In the genomic region with DNA sequence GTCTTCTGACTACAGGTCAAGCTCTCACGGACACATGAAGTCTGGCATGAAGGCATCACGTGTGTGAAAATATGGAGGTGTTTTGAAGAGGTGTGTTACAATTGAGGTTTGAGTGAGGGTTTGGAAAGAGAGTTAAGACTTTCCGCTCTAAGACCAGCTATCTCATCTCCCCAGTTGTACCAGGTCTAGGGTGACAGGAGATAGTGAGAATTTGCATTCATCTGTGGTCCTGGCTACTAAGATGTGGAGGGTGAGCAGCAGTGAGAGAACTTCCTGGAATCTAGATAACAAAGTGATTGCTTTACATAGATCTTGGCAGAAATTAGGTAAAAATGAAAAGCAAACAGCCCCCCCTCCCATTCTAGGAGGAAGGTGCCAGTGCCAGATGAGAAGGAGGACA, we compare ENCODE assay signal across 41 mouse cellular contexts. TPM values are rescaled to one million over a fixed set of nuclear protein-coding genes. Genes with fewer than 3 reads are reported as not detected.
DNase-seq lines count a peak whose midpoint lies in the region; ATAC-seq lines count a peak whose summit lies in the region.
"Had no signal": no experiment of that assay in that cellular context is flagged by ENCODE, and none has a peak within 500 bp of the region (broad histone marks: within the 10 kb centered on the region; RNA-seq: fewer than 3 reads in every experiment).

No protein-coding gene starts in this region.

- peak; percentile 91 for ATAC-seq in liver, embryonic 13.5 days (ENCODE audit: low read depth)
- peak; percentile 69 for ATAC-seq in megakaryocyte progenitor cell, adult 5-6 weeks (replicated peaks; ENCODE audit: poor library complexity)
- ATAC-seq in forebrain, embryonic 11.5 days (replicated peaks; ENCODE audit: low FRiP score) = no peak
- ATAC-seq: CD4-positive, CD25-positive, alpha-beta regulatory T cell, adult 4 months; forebrain, postnatal 0 days; intestine, postnatal 0 days; midbrain, embryonic 15.5 days had no signal

- no peak overlapping the region for H3K27ac ChIP-seq in liver, embryonic 13.5 days
- no peak overlapping the region for H3K27ac ChIP-seq in forebrain, embryonic 11.5 days (ENCODE audit: low read depth, low read length)
- H3K27ac ChIP-seq: forebrain, embryonic 12.5 days; heart, adult 2 months; hindbrain, embryonic 13.5 days; midbrain, embryonic 15.5 days; neural tube, embryonic 15.5 days; stomach, embryonic 15.5 days had no signal

- H3K9me3 ChIP-seq in liver, embryonic 13.5 days (replicated peaks) = no peaks in the 10 kb centered on the region
- no peaks in the 10 kb centered on the region for H3K9me3 ChIP-seq in forebrain, embryonic 11.5 days (ENCODE audit: control insufficient read depth, low read length)
- H3K9me3 ChIP-seq: forebrain, embryonic 12.5 days; heart, embryonic 12.5 days; hindbrain, embryonic 13.5 days; megakaryocyte, embryonic 14.5 days; midbrain, embryonic 15.5 days; neural tube, embryonic 15.5 days; stomach, embryonic 15.5 days had no signal

- H3K4me3 ChIP-seq in liver, embryonic 13.5 days (replicated peaks) = no peak overlapping the region
- H3K4me3 ChIP-seq in forebrain, embryonic 11.5 days (ENCODE audit: low read depth, low read length) = no peak overlapping the region
- H3K4me3 ChIP-seq: erythroblast, embryonic 14.5 days; forebrain, embryonic 12.5 days; heart, adult 2 months; heart, embryonic 12.5 days; hindbrain, embryonic 13.5 days; megakaryocyte, embryonic 14.5 days; midbrain, embryonic 15.5 days; neural tube, embryonic 15.5 days; stomach, embryonic 15.5 days had no signal

- H3K9ac ChIP-seq in liver, embryonic 13.5 days = no peak overlapping the region
- no peak overlapping the region for H3K9ac ChIP-seq in forebrain, embryonic 11.5 days (ENCODE audit: low read length)
- H3K9ac ChIP-seq: forebrain, embryonic 12.5 days; forebrain, postnatal 0 days; heart, embryonic 12.5 days; hindbrain, embryonic 13.5 days; midbrain, embryonic 15.5 days; neural tube, embryonic 15.5 days; stomach, embryonic 15.5 days had no signal

- no peaks in the 10 kb centered on the region for H3K36me3 ChIP-seq in liver, embryonic 13.5 days
- no peaks in the 10 kb centered on the region for H3K36me3 ChIP-seq in forebrain, embryonic 11.5 days (ENCODE audit: control insufficient read depth, insufficient read depth, low read length)
- H3K36me3 ChIP-seq: forebrain, embryonic 12.5 days; heart, embryonic 12.5 days; hindbrain, embryonic 13.5 days; midbrain, embryonic 15.5 days; neural tube, embryonic 15.5 days; stomach, embryonic 15.5 days had no signal

- DNase-seq in 416B (ENCODE audit: low read depth) (peak; percentile 49), MEL-GATA-1-ER (ENCODE audit: extremely low read depth, low read depth) (peak; percentile 3)
- DNase-seq in liver, embryonic 13.5 days = peak; percentile 37
- no peak for DNase-seq in thymus, postnatal 25 days
- no peak for DNase-seq in forebrain, embryonic 11.5 days (ENCODE audit: low spot score)
- no peak for DNase-seq in adrenal gland, adult 2 months
- DNase-seq: adrenal gland, postnatal 14 days; cerebellum, adult 18-20 months; cerebellum, postnatal 10 days; forebrain, postnatal 0 days; gastrocnemius, postnatal 36 days; heart, adult 2 months; heart, postnatal 4 days; kidney, postnatal 25 days; lung, postnatal 36 days; retina, postnatal 1 day; right cerebral cortex, postnatal 14 days had no signal

- H3K4me2 ChIP-seq in liver, embryonic 13.5 days = peak overlapping the region; percentile 15; the same call in 1 of the 2 replicates
- H3K4me2 ChIP-seq in forebrain, embryonic 11.5 days (ENCODE audit: low read depth, low read length, severe bottlenecking) = no peak overlapping the region
- H3K4me2 ChIP-seq: forebrain, embryonic 12.5 days; heart, embryonic 12.5 days; hindbrain, embryonic 13.5 days; midbrain, embryonic 15.5 days; neural tube, embryonic 15.5 days; stomach, embryonic 15.5 days had no signal

- WGBS in liver, embryonic 13.5 days (ENCODE audit: insufficient replicate concordance) = 17% methylated on average over 3 of the region's 3 CpGs
- WGBS in forebrain, embryonic 11.5 days = 94% methylated on average over 3 of the region's 3 CpGs

- no peaks in the 10 kb centered on the region for H3K27me3 ChIP-seq in liver, embryonic 13.5 days
- H3K27me3 ChIP-seq in forebrain, embryonic 11.5 days (ENCODE audit: control insufficient read depth, insufficient read depth, low read length) = no peaks in the 10 kb centered on the region
- H3K27me3 ChIP-seq: forebrain, embryonic 12.5 days; heart, embryonic 12.5 days; hindbrain, embryonic 13.5 days; midbrain, embryonic 15.5 days; neural tube, embryonic 15.5 days; stomach, embryonic 15.5 days had no signal

- H3K4me1 ChIP-seq in liver, embryonic 13.5 days (replicated peaks) = peaks cover 37% of the 10 kb centered on the region
- no peaks in the 10 kb centered on the region for H3K4me1 ChIP-seq in forebrain, embryonic 11.5 days (replicated peaks; ENCODE audit: control insufficient read depth, insufficient read depth, low read length)
- H3K4me1 ChIP-seq: forebrain, embryonic 12.5 days; heart, embryonic 12.5 days; hindbrain, embryonic 13.5 days; midbrain, embryonic 15.5 days; neural tube, embryonic 15.5 days; stomach, embryonic 15.5 days had no signal

RNA-seq across cellular contexts. Expression of a gene that starts 9.6 kb away (rescaled TPM):
- not detected in 2 replicates for polyA plus RNA-seq in liver, embryonic 13.5 days (2015; fragmentation: Nextera tagmentation; extraction: Ambion mirVana)
- total RNA-seq in megakaryocyte progenitor cell, adult 5-6 weeks (2015) = 0.32 TPM in 1 of 2 replicates, not detected in the other
- total RNA-seq in megakaryocyte progenitor cell, adult 5-6 weeks (2017) = not detected in 2 replicates
- not detected in 2 replicates for polyA plus RNA-seq in forebrain, embryonic 11.5 days (2014; fragmentation: Nextera tagmentation; extraction: Ambion mirVana)
- total RNA-seq in adrenal gland, adult 2 months (2021) = not detected
- polyA plus RNA-seq in adrenal gland, adult 2 months (2012; rRNA removed) = not detected in 2 replicates
- total RNA-seq: adrenal gland, postnatal 14 days; forebrain, postnatal 0 days; gastrocnemius, adult 18-20 months; gastrocnemius, postnatal 36 days; heart, adult 2 months; heart, postnatal 4 days; layer of hippocampus, adult 18-20 months; layer of hippocampus, postnatal 10 days; left cerebral cortex, adult 18-20 months; left cerebral cortex, postnatal 14 days had no signal
- polyA plus RNA-seq: cortical plate, adult 2 months; embryonic facial prominence, embryonic 14.5 days; erythroblast, embryonic 14.5 days; forebrain, embryonic 12.5 days; forebrain, postnatal 0 days; heart, adult 2 months; heart, embryonic 12.5 days; heart, postnatal 0 days; hindbrain, embryonic 13.5 days; intestine, postnatal 0 days; kidney, embryonic 14.5 days; limb, embryonic 11.5 days; liver, adult 2 months; lung, embryonic 16.5 days; midbrain, embryonic 15.5 days; neural tube, embryonic 15.5 days; small intestine, adult 2 months; stomach, embryonic 15.5 days had no signal

Comparison
In these comparisons a context has a peak if more than half of its experiments do, and no peak if none do; other contexts are left out.
1. DNase-seq: peak in 416B (single experiment), MEL-GATA-1-ER (single experiment) and liver, embryonic 13.5 days (single experiment); none in thymus, postnatal 25 days (single experiment), forebrain, embryonic 11.5 days (single experiment) and adrenal gland, adult 2 months (single experiment).